Mouse (Mus musculus) intestine, embryonic 15.5 days (tissue): ENCODE measurements around the gene Pakap. TPM values are rescaled to one million over a fixed set of nuclear protein-coding genes. Genes with fewer than 3 reads are reported as not detected.

Experiments used
- ATAC-seq: fragments of 200-750 bp; cut with Nextera tagmentation; 2 replicates; pipeline ENCODE4 v1.8.0; 2017; ENCODE audit warnings: moderate TSS enrichment, moderate library complexity
- H3K27ac ChIP-seq: fragments of 300-500 bp; sonication (generic); 2 replicates; pipeline ENCODE4 v1.5.1; 2015; ENCODE audit warnings: mild to moderate bottlenecking, inconsistent platforms
- H3K27me3 ChIP-seq: fragments of 300-500 bp; sonication (generic); replicated peaks from 2 replicates; pipeline ENCODE4 v1.6.1; 2015; ENCODE audit warnings: inconsistent platforms
- H3K36me3 ChIP-seq: fragments of 300-500 bp; sonication (generic); 2 replicates; pipeline ENCODE4 v1.6.1; 2015; ENCODE audit warnings: inconsistent platforms
- H3K4me1 ChIP-seq: fragments of 300-500 bp; sonication (generic); replicated peaks from 2 replicates; pipeline ENCODE4 v1.6.1; 2015; ENCODE audit warnings: inconsistent platforms
- H3K4me2 ChIP-seq: fragments of 300-500 bp; sonication (generic); replicated peaks from 2 replicates; pipeline ENCODE4 v1.6.1; 2015; ENCODE audit warnings: mild to moderate bottlenecking, inconsistent platforms
- H3K4me3 ChIP-seq: fragments of 300-500 bp; sonication (generic); replicated peaks from 2 replicates; pipeline ENCODE4 v1.5.1; 2015; ENCODE audit warnings: inconsistent platforms
- H3K9ac ChIP-seq: fragments of 300-500 bp; sonication (generic); 2 replicates; pipeline ENCODE4 v1.6.1; 2015; ENCODE audit warnings: inconsistent platforms
- H3K9me3 ChIP-seq: fragments of 300-500 bp; sonication (generic); 2 replicates; pipeline ENCODE4 v1.6.1; 2016; ENCODE audit warnings: inconsistent platforms
- WGBS: fragments of 180-500 bp; shearing (Covaris S2); methylation state at CpG from one replicate; pipeline ENCODE4 v1.1.7; 2015; 5-methylcytosine and 5-hydroxymethylcytosine counted together
- polyA plus RNA-seq: library from polyadenylated mRNA; unstranded; fragments of >200 nt; fragmentation: Nextera tagmentation; extraction: Ambion mirVana; gene quantifications from 2 replicates; pipeline ENCODE4 v1.2.1, GENCODE M21; 2015

Pakap gene
- polyA plus RNA-seq, 1 experiment from 2014 or later, result 25.9 TPM

- H3K27ac ChIP-seq, result peak overlapping the region; percentile 91
- H3K27me3 ChIP-seq, result no peaks in the 10 kb centered on the region
- WGBS, result 24% methylated on average over 17 of the region's 17 CpGs
- H3K9me3 ChIP-seq, result no peaks in the 10 kb centered on the region
- H3K4me2 ChIP-seq, result peak overlapping the region; percentile 51
- peak overlapping the region; percentile 54 for H3K9ac ChIP-seq
- peak; percentile 45 for ATAC-seq
- peaks cover 8% of the 10 kb centered on the region for H3K4me1 ChIP-seq
- peak overlapping the region; percentile 41 for H3K4me3 ChIP-seq
- no peaks in the 10 kb centered on the region for H3K36me3 ChIP-seq
These were observed 347.4 kb downstream of the Pakap start for GRCm38 (mm10) chr4:57915216-57915965.

- no peaks in the 10 kb centered on the region for H3K27me3 ChIP-seq
- 10% methylated on average over 9 of the region's 9 CpGs for WGBS
- H3K36me3 ChIP-seq, result no peaks in the 10 kb centered on the region
- peak; percentile 88 for ATAC-seq
- H3K27ac ChIP-seq, result peak within 1 kb of the TSS; percentile 91
- peak within 1 kb of the TSS; percentile 41 for H3K4me3 ChIP-seq
- H3K4me2 ChIP-seq, result peak within 1 kb of the TSS; percentile 51
- peak within 1 kb of the TSS; percentile 54 for H3K9ac ChIP-seq
- H3K4me1 ChIP-seq, result peaks cover 8% of the 10 kb centered on the region
- H3K9me3 ChIP-seq, result no peaks in the 10 kb centered on the region
These were observed 348.3 kb downstream of the Pakap start, which contains the start of gene D630039A03Rik for GRCm38 (mm10) chr4:57916201-57916661. Gene D630039A03Rik (minus strand): TSS chr4:57916297.

GRCm38 (mm10) chr4:57916711-57917110 lies 348.7 kb downstream of the Pakap start:
- H3K36me3 ChIP-seq, result no peaks in the 10 kb centered on the region
- H3K4me2 ChIP-seq, result peak overlapping the region; percentile 51
- H3K27ac ChIP-seq, result peak overlapping the region; percentile 91
- peak; percentile 53 for ATAC-seq
- H3K9me3 ChIP-seq, result no peaks in the 10 kb centered on the region
- peak overlapping the region; percentile 41; the same call in 1 of the 2 replicates for H3K4me3 ChIP-seq
- no peaks in the 10 kb centered on the region for H3K27me3 ChIP-seq
- no peak overlapping the region for H3K9ac ChIP-seq
- 44% methylated on average over 4 of the region's 4 CpGs for WGBS
- H3K4me1 ChIP-seq, result peaks cover 8% of the 10 kb centered on the region

- no peaks in the 10 kb centered on the region for H3K36me3 ChIP-seq
- no peaks in the 10 kb centered on the region for H3K9me3 ChIP-seq
- H3K4me1 ChIP-seq, result peaks cover 12% of the 10 kb centered on the region
- no peak overlapping the region for H3K4me3 ChIP-seq
- H3K27me3 ChIP-seq, result no peaks in the 10 kb centered on the region
- no peak overlapping the region for H3K9ac ChIP-seq
- H3K4me2 ChIP-seq, result no peak overlapping the region
- H3K27ac ChIP-seq, result no peak overlapping the region
- no peak for ATAC-seq
- 24% methylated on average over 8 of the region's 8 CpGs for whole genome bisulfite sequencing
These were observed 351.8 kb downstream of the Pakap start for GRCm38 (mm10) chr4:57919494-57920423.

GRCm38 (mm10) chr4:57920522-57920921 lies 352.5 kb downstream of the Pakap start:
- no peak overlapping the region for H3K4me3 ChIP-seq
- no peak overlapping the region for H3K27ac ChIP-seq
- 96% methylated on average over 1 of the region's 1 CpGs for WGBS
- H3K4me1 ChIP-seq, result peaks cover 11% of the 10 kb centered on the region
- no peaks in the 10 kb centered on the region for H3K27me3 ChIP-seq
- no peak for ATAC-seq
- no peak overlapping the region for H3K9ac ChIP-seq
- no peaks in the 10 kb centered on the region for H3K9me3 ChIP-seq
- no peaks in the 10 kb centered on the region for H3K36me3 ChIP-seq
- H3K4me2 ChIP-seq, result no peak overlapping the region

- no peak overlapping the region for H3K27ac ChIP-seq
- 29% methylated on average over 5 of the region's 5 CpGs for WGBS
These were observed 354.2 kb downstream of the Pakap start for GRCm38 (mm10) chr4:57922171-57922570.

GRCm38 (mm10) chr4:57924556-57925071 lies 356.6 kb downstream of the Pakap start:
- H3K9ac ChIP-seq, result no peak overlapping the region
- H3K36me3 ChIP-seq, result no peaks in the 10 kb centered on the region
- H3K27ac ChIP-seq, result no peak overlapping the region
- H3K4me2 ChIP-seq, result no peak overlapping the region
- WGBS, result 71% methylated on average over 6 of the region's 6 CpGs
- H3K9me3 ChIP-seq, result no peaks in the 10 kb centered on the region
- H3K4me1 ChIP-seq, result peaks cover 4% of the 10 kb centered on the region
- ATAC-seq, result no peak
- no peaks in the 10 kb centered on the region for H3K27me3 ChIP-seq
- no peak overlapping the region for H3K4me3 ChIP-seq

More at GRCm38 (mm10) chr4:57922171-57922570, 354.2 kb downstream of the Pakap start:
- Histone ChIP-seq H3K4me1 (peaks cover 4% of the 10 kb centered on the region), H3K27me3 (no peaks in the 10 kb centered on the region), H3K9ac (no peak overlapping the region), H3K9me3 (no peaks in the 10 kb centered on the region), H3K36me3 (no peaks in the 10 kb centered on the region), H3K4me2 (no peak overlapping the region), H3K4me3 (no peak overlapping the region)
- ATAC-seq, result no peak

GRCm38 (mm10) chr4:57927464-57928205 lies 359.7 kb downstream of the Pakap start:
- WGBS, result 23% methylated on average over 3 of the region's 3 CpGs
- no peak overlapping the region for H3K4me2 ChIP-seq
- H3K9me3 ChIP-seq, result no peaks in the 10 kb centered on the region
- H3K4me1 ChIP-seq, result no peaks in the 10 kb centered on the region
- peak; percentile 69 for ATAC-seq
- no peaks in the 10 kb centered on the region for H3K27me3 ChIP-seq
- H3K4me3 ChIP-seq, result no peak overlapping the region
- no peak overlapping the region for H3K27ac ChIP-seq
- H3K9ac ChIP-seq, result no peak overlapping the region
- H3K36me3 ChIP-seq, result no peaks in the 10 kb centered on the region

- no peak overlapping the region for H3K4me3 ChIP-seq
- H3K27me3 ChIP-seq, result no peaks in the 10 kb centered on the region
- H3K9me3 ChIP-seq, result no peaks in the 10 kb centered on the region
- H3K4me2 ChIP-seq, result no peak overlapping the region
- ATAC-seq, result no peak
- H3K27ac ChIP-seq, result no peak overlapping the region
- WGBS, result 76% methylated on average over 5 of the region's 5 CpGs
- no peaks in the 10 kb centered on the region for H3K36me3 ChIP-seq
- H3K9ac ChIP-seq, result no peak overlapping the region
- no peaks in the 10 kb centered on the region for H3K4me1 ChIP-seq
These were observed 362.7 kb downstream of the Pakap start for GRCm38 (mm10) chr4:57930559-57931170.

- H3K27ac ChIP-seq, result no peak overlapping the region
- H3K9ac ChIP-seq, result no peak overlapping the region
- no peak for ATAC-seq
- H3K4me3 ChIP-seq, result no peak overlapping the region
- WGBS, result 65% methylated on average over 5 of the region's 5 CpGs
- no peaks in the 10 kb centered on the region for H3K4me1 ChIP-seq
- no peaks in the 10 kb centered on the region for H3K27me3 ChIP-seq
- no peak overlapping the region for H3K4me2 ChIP-seq
- no peaks in the 10 kb centered on the region for H3K36me3 ChIP-seq
- H3K9me3 ChIP-seq, result no peaks in the 10 kb centered on the region
These were observed 366.2 kb downstream of the Pakap start for GRCm38 (mm10) chr4:57934181-57934580.

- Histone ChIP-seq H3K27ac (no peak overlapping the region), H3K4me1 (no peaks in the 10 kb centered on the region), H3K9me3 (no peaks in the 10 kb centered on the region), H3K9ac (no peak overlapping the region), H3K36me3 (no peaks in the 10 kb centered on the region), H3K4me3 (no peak overlapping the region), H3K4me2 (no peak overlapping the region), H3K27me3 (no peaks in the 10 kb centered on the region)
- WGBS, result 78% methylated on average over 6 of the region's 6 CpGs
- ATAC-seq, result no peak
These were observed 369.3 kb downstream of the Pakap start for GRCm38 (mm10) chr4:57937292-57937691.
